Comparison of ENCODE assay signal across 8 mouse cellular contexts in genomic region chr3:154330181-154331002, GRCm38 (mm10). TPM values are rescaled to one million over a fixed set of nuclear protein-coding genes. Genes with fewer than 3 reads are reported as not detected.
DNase-seq lines count a peak whose midpoint lies in the region; ATAC-seq and TF ChIP-seq lines count a peak whose summit lies in the region.

Gene Lhx8, minus strand, starts transcription at chr3:154330659.

- H3K4me3 ChIP-seq in forebrain, embryonic 15.5 days: peak within 1 kb of the TSS; percentile 41
- peak within 1 kb of the TSS; percentile 24 for H3K4me3 ChIP-seq in intestine, embryonic 16.5 days (ENCODE audit: low read length)
- H3K4me3 ChIP-seq in myocyte: no peak within 1 kb of the TSS

- peak within 1 kb of the TSS; percentile 70 for H3K4me2 ChIP-seq in forebrain, embryonic 15.5 days (replicated peaks)
- H3K4me2 ChIP-seq in intestine, embryonic 16.5 days (ENCODE audit: low read depth, low read length): no peak within 1 kb of the TSS
- H3K4me2 ChIP-seq in myocyte (ENCODE audit: low read depth): peak within 1 kb of the TSS; percentile 42

- peaks cover 60% of the 10 kb centered on the region for H3K27me3 ChIP-seq in forebrain, embryonic 15.5 days
- H3K27me3 ChIP-seq in intestine, embryonic 16.5 days (replicated peaks; ENCODE audit: control insufficient read depth, insufficient read depth, low read length): peaks cover 82% of the 10 kb centered on the region
- H3K27me3 ChIP-seq in myocyte (ENCODE audit: control insufficient read depth, insufficient read depth, insufficient read length): peaks cover 41% of the 10 kb centered on the region

- peak within 1 kb of the TSS; percentile 5; the same call in 1 of the 2 replicates for H3K9ac ChIP-seq in forebrain, embryonic 15.5 days (replicated peaks)
- H3K9ac ChIP-seq in intestine, embryonic 16.5 days (ENCODE audit: low read depth, low read length): no peak within 1 kb of the TSS

- H3ac ChIP-seq in myocyte (ENCODE audit: control insufficient read depth, insufficient read length): no peak within 1 kb of the TSS

- WGBS in forebrain, embryonic 15.5 days: under 1% methylated on average over 28 of the region's 28 CpGs
- 2% methylated on average over 28 of the region's 28 CpGs for WGBS in intestine, embryonic 16.5 days

- peaks cover 32% of the 10 kb centered on the region for H3K4me1 ChIP-seq in forebrain, embryonic 15.5 days
- H3K4me1 ChIP-seq in intestine, embryonic 16.5 days (ENCODE audit: control insufficient read depth, insufficient read depth, low read length): peaks cover 14% of the 10 kb centered on the region

- H3K27ac ChIP-seq in forebrain, embryonic 15.5 days (replicated peaks): peak within 1 kb of the TSS; percentile 38
- H3K27ac ChIP-seq in intestine, embryonic 16.5 days (ENCODE audit: low read length): no peak within 1 kb of the TSS

- no peak for TF ChIP-seq POLR2A in myocyte (IDR thresholded peaks at IDR 0.05; ENCODE audit: insufficient read length, low read depth)

- intact Hi-C loops in left cerebral cortex, postnatal 14 days (cut with DNase I): no loop called here

- H3K79me2 ChIP-seq in myocyte (ENCODE audit: control insufficient read depth, insufficient read depth): no peaks in the 10 kb centered on the region

- DNase-seq in frontal cortex, postnatal 36 days (ENCODE audit: low spot score in 2 of 2): peak; percentile 17 to 20
- no peak for DNase-seq in frontal cortex, adult 2 months (ENCODE audit: extremely low spot score in 1 of 2, low spot score in 1 of 2)
- peak; percentile 66 for DNase-seq in Muller cell, postnatal 12 days (ENCODE audit: inconsistent ontology term)
- no peak for DNase-seq in left cerebral cortex, postnatal 14 days (ENCODE audit: low spot score in 2 of 2)
- no peak for DNase-seq in adrenal gland, postnatal 25 days

- no peaks in the 10 kb centered on the region for H3K36me3 ChIP-seq in forebrain, embryonic 15.5 days
- H3K36me3 ChIP-seq in intestine, embryonic 16.5 days (ENCODE audit: control insufficient read depth, insufficient read depth, low read length): no peaks in the 10 kb centered on the region
- H3K36me3 ChIP-seq in myocyte (ENCODE audit: control insufficient read depth, insufficient read depth): no peaks in the 10 kb centered on the region

- peak; percentile 3; the same call in 1 of the 2 replicates for ATAC-seq in forebrain, embryonic 15.5 days (replicated peaks)
- peak; percentile 15; the same call in 1 of the 2 replicates for ATAC-seq in intestine, embryonic 16.5 days

- H3K9me3 ChIP-seq in forebrain, embryonic 15.5 days: no peaks in the 10 kb centered on the region
- no peaks in the 10 kb centered on the region for H3K9me3 ChIP-seq in intestine, embryonic 16.5 days (ENCODE audit: control insufficient read depth, low read length)

TF ChIP-seq in myocyte, 11 proteins besides CTCF, POLR2A, EP300 and RAD21:
- TF ChIP-seq MAX (IDR thresholded peaks at IDR 0.05; ENCODE audit: low read depth) (no peak), REST (IDR thresholded peaks at IDR 0.05; ENCODE audit: insufficient read depth, insufficient read length) (no peak), CEBPB (IDR thresholded peaks at IDR 0.05; ENCODE audit: insufficient read depth, poor library complexity, severe bottlenecking) (no peak), MYOD1 (IDR thresholded peaks at IDR 0.05; ENCODE audit: control insufficient read depth in 1 of 3, insufficient read length in 2 of 3, low read depth in 2 of 3) (no peak), USF1 (IDR thresholded peaks at IDR 0.05; ENCODE audit: low read depth) (no peak), SRF (IDR thresholded peaks at IDR 0.05; ENCODE audit: control insufficient read depth, insufficient read length, low read depth) (no peak), POLR2AphosphoS2 (IDR thresholded peaks at IDR 0.05; ENCODE audit: insufficient read length, low read depth) (no peak), MYOG (IDR thresholded peaks at IDR 0.05; ENCODE audit: control insufficient read depth in 1 of 3, insufficient read depth in 1 of 3, insufficient read length in 2 of 3, low read depth in 2 of 3) (no peak), TCF12 (IDR thresholded peaks at IDR 0.05; ENCODE audit: insufficient read depth, poor library complexity, severe bottlenecking) (no peak), TCF3 (IDR thresholded peaks at IDR 0.05; ENCODE audit: insufficient read length, low read depth) (no peak), E2F4 (IDR thresholded peaks at IDR 0.05; ENCODE audit: insufficient read depth) (no peak)
TF ChIP-seq in myocyte: peak in this region for 0.

RNA-seq across cellular contexts. Expression of gene Lhx8, which starts in this region (rescaled TPM):
- 0.13 and 0.18 TPM in 2 replicates for polyA plus RNA-seq in frontal cortex, adult 2 months (2012; rRNA removed)
- polyA plus RNA-seq in forebrain, embryonic 15.5 days (2015; fragmentation: Nextera tagmentation; extraction: Ambion mirVana): 22.6 and 25.3 TPM in 2 replicates
- 0.27 TPM in 1 of 2 replicates, not detected in the other for polyA plus RNA-seq in intestine, embryonic 16.5 days (2015; fragmentation: Nextera tagmentation; extraction: Ambion mirVana)
- polyA plus RNA-seq in myocyte (2012; fragmentation: generic; extraction: Trizol): not detected
- total RNA-seq in left cerebral cortex, postnatal 14 days (2021): 1 to 10 TPM in 1 of 2 experiments, not detected in 1; 1.4 TPM
- 0.71 TPM in 1 of 2 replicates, not detected in the other for total RNA-seq in adrenal gland, postnatal 25 days (2021)

Comparison
In these comparisons a context has a peak if more than half of its experiments do, and no peak if none do; other contexts are left out.
1. RNA of gene Lhx8 (polyA plus RNA-seq): 22.6 to 25.3 TPM in forebrain, embryonic 15.5 days; 0.13 to 0.18 TPM in frontal cortex, adult 2 months, not detected in myocyte (single experiment) and 0.27 TPM in intestine, embryonic 16.5 days; every median in the first group is over 10 times any median in the second.
2. DNase-seq: peak in frontal cortex, postnatal 36 days (2 of 2) and Muller cell, postnatal 12 days (single experiment); none in frontal cortex, adult 2 months (0 of 2), left cerebral cortex, postnatal 14 days (0 of 2) and adrenal gland, postnatal 25 days (single experiment).
3. Peak in ATAC-seq and H3K4me3 ChIP-seq in intestine, embryonic 16.5 days; RNA of the gene not detected or under 1 TPM.